Mouse (Mus musculus) heart, postnatal 14 days (tissue): ENCODE measurements around the gene Syn3. TPM values are rescaled to one million over a fixed set of nuclear protein-coding genes. Genes with fewer than 3 reads are reported as not detected.
A peak's percentile ranks its signal among the peaks of the same experiment; 100 is the strongest.

Source experiments
- DNase-seq, 2 experiments: peaks; one replicate each; pipeline ENCODE4 v3.0.0; 2021 to 2022
- intact Hi-C: fragments of 180-260 bp; cut with DNase I; formaldehyde crosslinking; loops from one replicate; pipeline ENCODE4 v1.15.1; 2025
- total RNA-seq, 2 experiments: library from RNA; stranded (reverse); gene quantifications; 2 replicates each; pipeline ENCODE4 v1.2.3; 2021

Syn3 gene
- total RNA-seq, 2 experiments from 2014 or later = 0.32 to 0.36 TPM

DNA sequence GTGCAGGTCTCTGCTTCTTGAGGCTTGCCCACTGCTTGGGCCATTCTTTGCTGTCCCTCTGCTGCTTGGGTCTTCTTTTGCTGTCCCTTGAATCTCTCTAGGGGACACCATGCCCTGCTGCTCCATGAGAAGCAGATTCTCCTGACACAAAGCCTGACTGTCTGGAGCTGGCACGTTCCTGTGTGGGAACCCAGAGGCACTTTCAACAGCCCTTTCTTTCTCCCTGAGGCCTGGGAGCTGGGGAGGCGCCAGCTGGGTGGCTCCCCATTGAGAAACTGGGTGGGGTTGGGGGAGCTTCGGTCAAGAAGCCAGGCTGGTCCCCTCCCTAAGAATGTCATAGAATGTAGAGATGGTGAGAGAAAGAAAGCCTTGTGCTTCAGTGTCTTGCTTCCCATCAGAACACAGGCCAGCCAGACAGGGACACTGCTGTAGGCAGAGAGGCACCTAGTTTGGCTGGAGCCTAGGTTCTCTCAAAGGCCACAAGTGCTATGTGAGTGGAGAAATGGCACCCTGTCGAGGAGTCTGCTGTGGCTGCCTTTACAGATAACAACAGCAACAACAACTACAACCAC lies 304.7 kb downstream of the Syn3 start:
- DNase-seq = peak; percentile 9 to 29
- intact Hi-C loops = no loop called here

DNA sequence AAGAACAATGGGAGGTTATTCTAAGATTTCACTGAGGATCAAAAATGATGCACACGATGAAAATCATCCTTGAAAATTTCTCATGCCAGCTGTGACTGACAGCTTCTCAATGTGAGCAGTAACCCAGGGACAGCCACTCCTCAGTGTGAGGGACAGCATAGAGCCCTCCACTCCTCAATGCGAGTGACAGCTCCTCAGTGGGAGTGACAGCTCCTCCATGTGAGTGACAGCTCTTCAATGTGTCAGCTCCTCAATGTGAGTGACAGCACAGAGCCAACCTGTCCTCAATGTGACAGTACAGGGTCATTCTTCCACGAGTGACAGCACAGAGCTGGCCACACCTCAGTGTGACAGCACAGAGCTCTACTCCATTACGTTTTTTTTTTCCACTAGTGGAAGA lies 310.1 kb downstream of the Syn3 start:
- intact Hi-C loops = loop anchor here (10.0 kb wide), 1 partner anchor 224 kb away; no protein-coding TSS in a partner anchor

GRCm38 (mm10) chr10:86187881-86188280 lies 310.8 kb downstream of the Syn3 start:
- no peak for DNase-seq

More for the DNA sequence above, 310.1 kb downstream of the Syn3 start:
- no peak for DNase-seq

GRCm38 (mm10) chr10:86183148-86183885 lies 315.4 kb downstream of the Syn3 start:
- intact Hi-C loops = loop anchor here (5.0 to 10.0 kb wide), 3 partner anchors 116 to 269 kb away; no protein-coding TSS in a partner anchor
- DNase-seq = peak in 1 of 2 experiments; percentile 14

More at GRCm38 (mm10) chr10:86187881-86188280, 310.8 kb downstream of the Syn3 start:
- intact Hi-C loops = loop anchor here (10.0 kb wide), 1 partner anchor 223 kb away; no protein-coding TSS in a partner anchor

GRCm38 (mm10) chr10:86182183-86182805 lies 316.4 kb downstream of the Syn3 start:
- peak; percentile 70 to 79 for DNase-seq
- intact Hi-C loops = loop anchor here (1.0 to 10.0 kb wide), 4 partner anchors 114 to 270 kb away; no protein-coding TSS in a partner anchor

- intact Hi-C loops = no loop called here
- no peak for DNase-seq
Measured at GRCm38 (mm10) chr10:86176411-86176810, 322.3 kb downstream of the Syn3 start.

DNA sequence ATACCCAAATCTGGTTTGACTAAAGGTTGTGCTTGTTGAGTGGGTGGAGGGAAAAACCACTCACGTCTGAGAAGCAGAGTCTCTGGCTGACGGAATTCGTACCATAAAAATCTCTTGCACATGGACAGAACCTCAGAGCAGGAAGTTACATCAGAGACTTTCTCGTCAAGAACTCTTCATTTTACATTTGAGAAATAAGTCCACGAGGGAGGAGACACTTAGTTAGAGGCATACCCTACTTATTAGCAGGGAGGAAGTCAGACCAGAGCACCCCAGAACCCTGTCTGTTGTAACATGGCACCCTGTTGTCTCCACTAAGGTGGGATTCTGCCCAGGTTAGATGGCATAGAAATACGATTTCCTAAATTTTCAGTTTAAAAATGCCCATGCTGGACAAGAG lies 324.7 kb downstream of the Syn3 start:
- intact Hi-C loops = no loop called here
- DNase-seq = no peak

DNA sequence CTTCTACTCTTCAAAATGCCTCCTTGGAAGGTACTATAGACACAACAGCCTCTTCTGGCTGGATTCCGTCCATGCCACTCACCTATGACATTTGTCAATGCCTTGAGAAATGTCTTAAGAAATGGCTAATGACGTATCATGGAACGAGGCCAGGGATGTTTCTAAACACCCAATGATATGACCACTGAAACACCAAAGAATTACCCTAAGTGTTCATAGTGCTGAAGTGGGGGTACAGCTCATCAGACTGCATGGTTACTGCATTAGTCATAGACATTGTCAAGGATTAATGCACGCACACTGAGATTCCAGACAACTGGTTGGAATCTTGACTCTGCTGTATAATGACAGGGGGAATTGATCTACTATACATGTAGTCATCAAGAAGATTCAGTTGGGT lies 325.4 kb downstream of the Syn3 start:
- no peak for DNase-seq
- intact Hi-C loops = no loop called here

DNA sequence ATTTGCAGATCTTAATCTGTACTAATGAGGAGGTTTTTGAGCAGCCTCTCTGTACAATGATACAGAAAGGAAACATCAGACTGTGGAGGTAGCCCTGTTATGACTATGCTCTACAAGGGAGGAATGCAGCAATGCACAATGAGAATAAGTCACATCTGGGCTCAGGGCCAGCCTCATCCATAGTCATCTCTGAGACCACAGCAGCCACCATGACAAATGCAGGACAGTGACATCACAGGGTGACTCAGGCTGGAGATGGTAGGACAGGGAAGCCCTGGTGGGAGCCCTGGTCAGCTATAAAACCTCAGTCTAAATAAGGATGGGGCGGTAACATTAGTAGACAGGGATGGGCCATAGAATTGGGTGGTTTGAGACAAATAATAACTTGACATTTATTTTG lies 327.4 kb downstream of the Syn3 start:
- no peak for DNase-seq
- intact Hi-C loops = no loop called here

GRCm38 (mm10) chr10:86168084-86168483 lies 330.6 kb downstream of the Syn3 start:
- intact Hi-C loops = no loop called here

GRCm38 (mm10) chr10:86166854-86167268 lies 331.8 kb downstream of the Syn3 start:
- intact Hi-C loops = no loop called here
- peak; percentile 47 to 58 for DNase-seq

More at GRCm38 (mm10) chr10:86168084-86168483, 330.6 kb downstream of the Syn3 start:
- DNase-seq = no peak

DNA sequence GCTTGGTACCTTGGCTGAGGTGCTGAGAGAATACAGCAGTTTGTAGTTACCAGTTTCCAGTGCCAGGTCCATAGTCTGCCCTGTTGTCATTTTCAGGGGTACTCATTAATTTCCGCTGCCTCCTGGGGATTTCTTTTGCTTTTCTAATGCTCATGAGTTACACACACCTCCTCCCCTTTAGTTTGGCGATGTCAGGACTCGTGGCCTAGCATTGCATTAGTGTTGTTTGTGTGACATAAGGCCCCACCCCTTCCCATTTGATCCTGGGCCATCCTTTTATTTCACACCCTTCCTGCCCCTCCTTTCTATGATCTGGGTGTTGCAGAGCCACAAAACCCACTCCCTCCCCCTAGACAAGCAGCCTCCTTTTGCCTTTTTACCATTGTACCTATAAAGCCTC lies 334.6 kb downstream of the Syn3 start:
- peak in 1 of 2 experiments; percentile 9 for DNase-seq
- intact Hi-C loops = no loop called here

DNA sequence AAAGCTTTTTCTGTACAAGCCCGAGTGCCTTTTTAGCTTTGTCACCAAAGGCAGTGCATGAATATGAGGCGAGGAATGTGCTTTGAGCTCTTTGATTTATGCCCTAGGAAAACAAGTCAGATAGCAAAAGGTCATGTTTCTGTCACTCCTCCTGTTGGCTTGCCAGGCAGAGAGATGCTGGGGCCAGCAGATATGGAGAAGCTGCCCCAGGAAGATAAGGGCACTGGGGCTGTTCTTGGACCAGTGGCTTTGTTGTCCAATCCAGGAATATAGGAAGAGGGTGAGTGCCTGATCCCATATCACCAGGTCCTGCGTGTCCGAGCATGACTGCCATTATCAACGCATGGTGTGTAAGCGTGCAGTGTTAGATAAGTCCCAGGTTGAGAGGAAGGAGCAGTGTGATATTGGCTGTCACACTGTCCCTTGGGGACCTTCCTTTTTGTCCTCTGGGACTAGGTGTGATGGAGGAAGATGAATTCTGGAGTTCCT lies 336.9 kb downstream of the Syn3 start:
- intact Hi-C loops = no loop called here
- DNase-seq = peak; percentile 13 to 16

DNA sequence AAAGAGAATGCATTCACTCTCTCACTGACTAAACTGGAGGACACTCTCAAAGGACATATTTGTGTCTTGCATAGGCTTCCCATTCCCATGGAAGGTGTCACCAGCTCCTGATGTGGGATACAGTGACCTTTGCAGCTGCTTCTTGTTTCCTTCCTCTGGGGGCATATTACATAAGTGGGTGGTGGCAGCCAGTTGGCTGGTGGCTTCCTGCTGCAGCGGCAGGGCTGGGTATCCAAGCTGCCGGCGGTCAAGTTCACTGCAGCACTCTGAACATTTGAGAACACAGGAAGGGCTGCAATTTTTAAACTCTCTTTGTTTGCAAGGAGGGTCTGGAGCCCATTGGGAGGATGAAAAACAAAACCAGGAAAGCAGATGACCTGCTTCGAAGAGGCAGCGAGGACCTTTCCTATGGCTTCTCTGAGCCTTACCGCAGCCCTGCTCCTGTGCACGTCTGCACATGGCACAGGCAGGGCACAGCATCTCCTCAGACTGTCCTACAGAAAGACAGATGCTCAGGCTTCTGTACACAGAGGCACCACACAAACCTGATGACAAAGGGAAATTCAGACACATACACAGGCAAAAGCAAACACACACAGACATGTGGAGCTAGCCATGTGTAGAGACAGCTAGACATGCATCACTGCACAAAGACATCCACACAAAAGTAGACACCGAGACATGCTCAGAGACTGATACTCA lies 340.3 kb downstream of the Syn3 start:
- intact Hi-C loops = no loop called here
- peak in 1 of 2 experiments; percentile 24 for DNase-seq

DNA sequence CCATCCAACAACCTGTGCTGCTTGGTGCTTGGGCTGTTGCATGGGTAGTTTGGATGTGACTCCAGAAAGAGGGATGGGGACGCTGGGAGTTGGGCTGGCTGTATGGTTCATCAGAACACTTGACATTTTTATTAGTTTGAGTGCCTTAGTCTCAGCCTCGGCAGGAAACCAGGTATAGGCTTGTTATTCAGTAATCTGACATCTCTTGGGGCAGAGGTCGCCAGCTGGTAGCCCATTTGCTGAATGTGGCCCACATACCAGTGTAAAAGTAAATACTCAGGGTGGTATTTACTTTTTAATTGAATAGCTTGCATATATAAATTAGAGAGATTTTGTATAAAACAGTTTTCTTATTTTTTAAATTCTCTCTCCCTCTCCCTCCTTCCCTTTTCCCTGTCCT lies 343.4 kb downstream of the Syn3 start:
- intact Hi-C loops = no loop called here

DNA sequence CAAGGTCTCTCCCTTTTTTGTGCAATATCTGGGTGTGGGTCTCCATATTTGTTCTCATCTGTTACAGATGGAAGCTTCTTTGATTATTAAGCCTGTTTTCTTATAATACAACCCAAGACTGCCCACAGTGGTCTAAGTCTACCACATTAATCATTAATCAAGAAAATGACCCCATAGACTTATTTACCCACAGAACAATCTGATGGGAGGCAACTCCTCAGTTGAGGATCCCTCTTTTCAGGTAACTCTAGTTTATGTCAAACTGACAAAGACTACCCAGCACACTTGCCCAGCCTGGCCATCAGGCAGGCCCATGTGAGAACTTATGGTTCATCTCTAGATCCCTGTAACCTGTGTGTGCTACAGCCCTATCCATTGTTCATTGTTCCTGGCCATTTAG lies 345.5 kb downstream of the Syn3 start:
- intact Hi-C loops = no loop called here
- DNase-seq = no peak

More for the DNA sequence above, 343.4 kb downstream of the Syn3 start:
- no peak for DNase-seq

DNA sequence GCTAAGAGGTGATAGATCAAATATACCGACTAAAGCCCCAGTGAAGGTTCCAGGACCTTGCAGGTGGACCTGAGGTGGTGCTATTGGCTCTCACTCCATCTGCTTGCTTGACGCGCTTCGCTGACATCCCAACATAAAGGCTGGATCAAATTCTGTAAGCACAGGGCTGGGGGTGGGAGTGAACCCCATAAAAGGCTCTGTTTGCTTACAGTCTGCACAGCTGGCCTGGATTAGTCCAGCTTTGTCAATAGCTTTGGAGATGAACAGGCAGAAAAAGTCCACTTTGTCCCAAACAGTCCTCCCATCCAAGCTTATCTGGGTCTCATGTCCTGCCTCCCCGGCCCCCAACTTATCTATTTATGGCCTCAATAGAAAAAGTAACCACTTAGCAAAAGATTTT lies 347.3 kb downstream of the Syn3 start:
- no peak for DNase-seq
- intact Hi-C loops = no loop called here

DNA sequence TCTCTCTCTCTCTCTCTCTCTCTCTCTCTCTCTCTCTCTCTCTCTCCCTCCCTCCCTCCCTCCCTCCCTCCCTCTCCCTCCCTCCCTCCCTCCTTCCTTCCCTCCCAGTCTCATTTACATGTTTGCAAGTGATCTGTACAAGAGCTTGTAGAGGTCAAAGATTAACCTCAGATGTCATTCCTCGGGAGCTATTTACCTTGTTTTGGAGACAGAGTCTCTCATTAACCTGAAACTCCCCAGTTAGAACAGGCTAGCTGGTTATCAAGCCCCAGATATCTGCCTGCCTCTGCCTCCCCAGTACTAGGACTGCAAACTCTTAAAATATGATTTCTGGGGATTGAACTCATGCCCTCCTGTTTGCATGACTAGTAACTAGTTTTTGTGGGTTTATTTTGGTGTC lies 348.6 kb downstream of the Syn3 start:
- no peak for DNase-seq
- intact Hi-C loops = no loop called here

DNA sequence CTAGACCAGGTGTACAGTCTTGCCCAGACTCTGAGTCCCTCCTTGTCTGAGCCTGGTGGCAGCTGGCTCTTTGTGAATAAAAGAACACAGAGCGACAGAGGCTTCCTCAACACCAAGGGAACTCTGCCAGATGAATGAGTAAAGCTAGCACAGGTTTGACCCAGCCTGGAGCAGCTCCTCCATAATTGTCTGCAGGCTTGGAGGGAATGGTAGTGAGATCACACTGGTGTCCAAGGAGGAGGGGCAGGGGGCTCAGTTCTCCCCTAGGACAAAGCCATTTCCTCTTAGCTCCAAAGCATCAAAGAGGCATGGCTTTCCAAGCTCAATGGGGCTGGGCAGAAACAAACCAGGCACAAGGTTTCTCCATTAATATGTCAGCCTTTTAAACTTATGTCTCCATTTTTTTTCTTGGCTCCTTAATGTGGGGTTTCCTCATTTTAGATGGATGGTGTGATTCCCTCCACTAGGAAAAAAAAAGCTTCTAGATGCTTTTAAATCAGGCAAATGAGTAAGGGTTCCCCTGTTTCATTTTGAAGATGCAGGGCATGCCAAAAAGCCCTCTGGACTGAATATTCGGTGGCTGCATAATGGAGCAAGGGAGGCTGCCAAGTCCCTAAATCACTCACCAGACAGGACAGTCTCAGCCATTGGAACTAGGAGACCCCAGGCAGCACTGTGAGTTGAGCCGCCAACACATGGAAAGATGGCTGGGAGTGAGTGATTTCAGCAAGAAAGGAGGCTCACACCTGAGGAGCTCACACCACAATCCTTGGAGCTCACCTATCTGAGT lies 349.5 kb downstream of the Syn3 start:
- no peak for DNase-seq
- intact Hi-C loops = no loop called here
